Mouse (Mus musculus) olfactory bulb, adult 2 months (tissue): ENCODE measurements around the gene Rabepk.

Source experiments
- CTCF ChIP-seq: fragments of 200-500 bp; IDR thresholded peaks from 2 replicates; pipeline ENCODE4 v1.5.1; 2012; ENCODE audit warnings: low read depth, mild to moderate bottlenecking, low read length, moderate library complexity; ENCODE audit not compliant: insufficient read depth
- POLR2A ChIP-seq: fragments of 200-500 bp; IDR thresholded peaks from 2 replicates; pipeline ENCODE4 v1.6.1; 2012; ENCODE audit warnings: mild to moderate bottlenecking, low read depth, low read length, moderate library complexity; ENCODE audit not compliant: insufficient read depth

- TF ChIP-seq POLR2A = no peak
- TF ChIP-seq CTCF = no peak
These were observed 5.7 kb upstream of the Rabepk start for GRCm38 (mm10) chr2:34805364-34805950.
